Comparison of ENCODE assay signal across 8 mouse cellular contexts in genomic region chr5:31240637-31241521, GRCm38 (mm10). TPM values are rescaled to one million over a fixed set of nuclear protein-coding genes. Genes with fewer than 3 reads are reported as not detected.
A peak's percentile ranks its signal among the peaks of the same experiment; 100 is the strongest.
DNase-seq lines count a peak whose midpoint lies in the region; ATAC-seq and TF ChIP-seq lines count a peak whose summit lies in the region.

Gene Nrbp1, plus strand, starts transcription at chr5:31240864.
Gene Gm9970, minus strand, starts transcription at chr5:31241232.

- H3K79me2 ChIP-seq in myocyte (ENCODE audit: control insufficient read depth, insufficient read depth): peaks cover 26% of the 10 kb centered on the region

- TF ChIP-seq CTCF in kidney, postnatal 0 days (IDR thresholded peaks at IDR 0.05; ENCODE audit: low read depth): peak; percentile 24; the same call in 1 of the 2 replicates

- peaks cover 29% of the 10 kb centered on the region for H3K4me1 ChIP-seq in erythroblast, embryonic 14.5 days (ENCODE audit: control insufficient read depth)
- H3K4me1 ChIP-seq in heart, embryonic 12.5 days (replicated peaks): peaks cover 11% of the 10 kb centered on the region
- H3K4me1 ChIP-seq in kidney, postnatal 0 days (replicated peaks; ENCODE audit: insufficient read depth, low read length): peaks cover 4% of the 10 kb centered on the region; the same call in 1 of the 2 replicates
- peaks cover 10% of the 10 kb centered on the region for H3K4me1 ChIP-seq in liver, embryonic 11.5 days (replicated peaks; ENCODE audit: control insufficient read depth, insufficient read depth, low read length)

- peaks cover 24% of the 10 kb centered on the region for H3K36me3 ChIP-seq in erythroblast, embryonic 14.5 days (ENCODE audit: control insufficient read depth)
- H3K36me3 ChIP-seq in heart, embryonic 12.5 days: peaks cover 24% of the 10 kb centered on the region
- peaks cover 24% of the 10 kb centered on the region for H3K36me3 ChIP-seq in kidney, postnatal 0 days (ENCODE audit: insufficient read depth, low read length)
- peaks cover 11% of the 10 kb centered on the region for H3K36me3 ChIP-seq in liver, embryonic 11.5 days (ENCODE audit: control insufficient read depth, insufficient read depth, low read length)
- H3K36me3 ChIP-seq in myocyte (ENCODE audit: control insufficient read depth, insufficient read depth): peaks cover 24% of the 10 kb centered on the region

- peak; percentile 99 for ATAC-seq in heart, embryonic 12.5 days (ENCODE audit: insufficient number of reproducible peaks, low FRiP score)
- peak; percentile 98 for ATAC-seq in kidney, postnatal 0 days (replicated peaks; ENCODE audit: low FRiP score, low read depth)
- peak; percentile 98 for ATAC-seq in liver, embryonic 11.5 days (replicated peaks; ENCODE audit: low FRiP score)

- under 1% methylated on average over 102 of the region's 103 CpGs for WGBS in heart, embryonic 12.5 days
- WGBS in kidney, postnatal 0 days: under 1% methylated on average over 95 of the region's 103 CpGs
- under 1% methylated on average over 100 of the region's 103 CpGs for WGBS in liver, embryonic 11.5 days

- H3K4me2 ChIP-seq in heart, embryonic 12.5 days: peak within 1 kb of the TSS; percentile 85
- H3K4me2 ChIP-seq in kidney, postnatal 0 days (ENCODE audit: low read length): peak within 1 kb of the TSS; percentile 72
- peak within 1 kb of the TSS; percentile 97 for H3K4me2 ChIP-seq in liver, embryonic 11.5 days
- H3K4me2 ChIP-seq in myocyte (ENCODE audit: low read depth): peak within 1 kb of the TSS; percentile 88

- peak within 1 kb of the TSS; percentile 94 for H3K4me3 ChIP-seq in erythroblast, embryonic 14.5 days (replicated peaks)
- H3K4me3 ChIP-seq in heart, embryonic 12.5 days: peak within 1 kb of the TSS; percentile 76
- H3K4me3 ChIP-seq in kidney, postnatal 0 days (replicated peaks; ENCODE audit: low read depth, low read length): peak within 1 kb of the TSS; percentile 95
- H3K4me3 ChIP-seq in liver, embryonic 11.5 days (ENCODE audit: low read depth, low read length): peak within 1 kb of the TSS; percentile 94
- peak within 1 kb of the TSS; percentile 49 for H3K4me3 ChIP-seq in myocyte

- peak; percentile 98 for DNase-seq in CD4-positive, CD25-positive, alpha-beta regulatory T cell, adult 2 months (ENCODE audit: low read depth, low spot score)
- DNase-seq in brain, embryonic 18.5 days (ENCODE audit: low read depth, low spot score): peak; percentile 90
- peak; percentile 98 for DNase-seq in kidney, postnatal 0 days (ENCODE audit: low spot score)
- peak; percentile 91 for DNase-seq in liver, embryonic 11.5 days (ENCODE audit: low spot score)
- peak; percentile 96 to 97 for DNase-seq in spleen, postnatal 4 days (ENCODE audit: low spot score in 2 of 2)

- peak within 1 kb of the TSS; percentile 98 for H3K27ac ChIP-seq in heart, embryonic 12.5 days (ENCODE audit: poor library complexity, severe bottlenecking)
- peak within 1 kb of the TSS; percentile 99 for H3K27ac ChIP-seq in kidney, postnatal 0 days
- peak within 1 kb of the TSS; percentile 94 for H3K27ac ChIP-seq in liver, embryonic 11.5 days (ENCODE audit: low read depth, low read length)

- TF ChIP-seq POLR2A in myocyte (IDR thresholded peaks at IDR 0.05; ENCODE audit: insufficient read length, low read depth): peak; percentile 84

- H3K9ac ChIP-seq in heart, embryonic 12.5 days: peak within 1 kb of the TSS; percentile 97
- peak within 1 kb of the TSS; percentile 98 for H3K9ac ChIP-seq in kidney, postnatal 0 days (ENCODE audit: low read depth, low read length)
- peak within 1 kb of the TSS; percentile 87 for H3K9ac ChIP-seq in liver, embryonic 11.5 days (ENCODE audit: low read depth, low read length)

- no peaks in the 10 kb centered on the region for H3K9me3 ChIP-seq in erythroblast, embryonic 14.5 days (ENCODE audit: control insufficient read depth, low read length)
- no peaks in the 10 kb centered on the region for H3K9me3 ChIP-seq in heart, embryonic 12.5 days (replicated peaks)
- H3K9me3 ChIP-seq in kidney, postnatal 0 days (replicated peaks; ENCODE audit: low read length): no peaks in the 10 kb centered on the region
- no peaks in the 10 kb centered on the region for H3K9me3 ChIP-seq in liver, embryonic 11.5 days (ENCODE audit: control insufficient read depth, low read length)

- H3ac ChIP-seq in myocyte (ENCODE audit: control insufficient read depth, insufficient read length): peak within 1 kb of the TSS; percentile 21

- H3K27me3 ChIP-seq in erythroblast, embryonic 14.5 days (ENCODE audit: control insufficient read depth): peaks cover 5% of the 10 kb centered on the region
- H3K27me3 ChIP-seq in heart, embryonic 12.5 days (replicated peaks): no peaks in the 10 kb centered on the region
- H3K27me3 ChIP-seq in kidney, postnatal 0 days (ENCODE audit: insufficient read depth, low read length): no peaks in the 10 kb centered on the region
- no peaks in the 10 kb centered on the region for H3K27me3 ChIP-seq in liver, embryonic 11.5 days (replicated peaks; ENCODE audit: control insufficient read depth, insufficient read depth, low read length)
- no peaks in the 10 kb centered on the region for H3K27me3 ChIP-seq in myocyte (ENCODE audit: control insufficient read depth, insufficient read depth, insufficient read length)

TF ChIP-seq in myocyte, 11 proteins besides CTCF, POLR2A, EP300 and RAD21:
- TF ChIP-seq USF1 (IDR thresholded peaks at IDR 0.05; ENCODE audit: low read depth) (no peak), MYOD1 (IDR thresholded peaks at IDR 0.05; ENCODE audit: control insufficient read depth in 1 of 3, insufficient read length in 2 of 3, low read depth in 2 of 3) (peak in 2 of 3 experiments; percentile 44 to 73), TCF3 (IDR thresholded peaks at IDR 0.05; ENCODE audit: insufficient read length, low read depth) (no peak), MYOG (IDR thresholded peaks at IDR 0.05; ENCODE audit: control insufficient read depth in 1 of 3, insufficient read depth in 1 of 3, insufficient read length in 2 of 3, low read depth in 2 of 3) (peak; percentile 35 to 88 (median 87)), MAX (IDR thresholded peaks at IDR 0.05; ENCODE audit: low read depth) (no peak), E2F4 (IDR thresholded peaks at IDR 0.05; ENCODE audit: insufficient read depth) (no peak), CEBPB (IDR thresholded peaks at IDR 0.05; ENCODE audit: insufficient read depth, poor library complexity, severe bottlenecking) (no peak), POLR2AphosphoS2 (IDR thresholded peaks at IDR 0.05; ENCODE audit: insufficient read length, low read depth) (peak; percentile 87), SRF (IDR thresholded peaks at IDR 0.05; ENCODE audit: control insufficient read depth, insufficient read length, low read depth) (no peak), REST (IDR thresholded peaks at IDR 0.05; ENCODE audit: insufficient read depth, insufficient read length) (no peak), TCF12 (IDR thresholded peaks at IDR 0.05; ENCODE audit: insufficient read depth, poor library complexity, severe bottlenecking) (no peak)

RNA-seq across cellular contexts. Expression of gene Nrbp1, which starts in this region (rescaled TPM):
- polyA plus RNA-seq in erythroblast, embryonic 14.5 days (2012): 2.3 and 2.6 TPM in 2 replicates
- polyA plus RNA-seq in heart, embryonic 12.5 days (2016; fragmentation: Nextera tagmentation; extraction: Ambion mirVana): 127 and 137 TPM in 2 replicates
- polyA plus RNA-seq in kidney, postnatal 0 days (2015; fragmentation: Nextera tagmentation; extraction: Ambion mirVana): 116 and 123 TPM in 2 replicates
- 95.6 and 98.1 TPM in 2 replicates for polyA plus RNA-seq in liver, embryonic 11.5 days (2014; fragmentation: Nextera tagmentation; extraction: Ambion mirVana)
- polyA plus RNA-seq in myocyte (2012; fragmentation: generic; extraction: Trizol): 87.9 TPM

RNA-seq across cellular contexts. Expression of gene Gm9970, which starts in this region (rescaled TPM):
- polyA plus RNA-seq in erythroblast, embryonic 14.5 days (2012): not detected in 2 replicates
- 0.34 TPM in 1 of 2 replicates, not detected in the other for polyA plus RNA-seq in heart, embryonic 12.5 days (2016; fragmentation: Nextera tagmentation; extraction: Ambion mirVana)
- polyA plus RNA-seq in kidney, postnatal 0 days (2015; fragmentation: Nextera tagmentation; extraction: Ambion mirVana): 0.82 and 0.92 TPM in 2 replicates
- 0.36 TPM in 1 of 2 replicates, not detected in the other for polyA plus RNA-seq in liver, embryonic 11.5 days (2014; fragmentation: Nextera tagmentation; extraction: Ambion mirVana)
- not detected for polyA plus RNA-seq in myocyte (2012; fragmentation: generic; extraction: Trizol)

Comparison
In these comparisons a context has a peak if more than half of its experiments do, and no peak if none do; other contexts are left out.
1. Peak in every context shown above with its lines: DNase-seq, ATAC-seq, H3K4me3 ChIP-seq and H3K27ac ChIP-seq.
2. RNA of gene Nrbp1 (polyA plus RNA-seq): 127 to 137 TPM in heart, embryonic 12.5 days, 116 to 123 TPM in kidney, postnatal 0 days, 95.6 to 98.1 TPM in liver, embryonic 11.5 days and 87.9 TPM in myocyte (single experiment); 2.3 to 2.6 TPM in erythroblast, embryonic 14.5 days; every median in the first group is over 10 times any median in the second.